Mouse (Mus musculus) bone marrow macrophage, adult 2 months (primary cell): Measurements from ENCODE around the gene Notch4. TPM values are rescaled to one million over a fixed set of nuclear protein-coding genes. Genes with fewer than 3 reads are reported as not detected.

Experiments used
- H3K27ac ChIP-seq: 2 replicates; pipeline ENCODE4 v1.5.1; 2012; ENCODE audit warnings: low read depth, low read length; ENCODE audit not compliant: insufficient read depth
- H3K4me1 ChIP-seq: 2 replicates; pipeline ENCODE4 v1.6.1; 2012; ENCODE audit warnings: low read length; ENCODE audit not compliant: control insufficient read depth, insufficient read depth
- H3K4me3 ChIP-seq: 2 replicates; pipeline ENCODE4 v1.5.1; 2012; ENCODE audit warnings: mild to moderate bottlenecking, low read length, moderate library complexity; ENCODE audit not compliant: insufficient read depth
- CTCF ChIP-seq: IDR thresholded peaks from 2 replicates; pipeline ENCODE4 v1.5.1; 2012; ENCODE audit warnings: low read depth, mild to moderate bottlenecking, low read length, moderate library complexity
- POLR2A ChIP-seq: IDR thresholded peaks from 2 replicates; pipeline ENCODE4 v1.6.1; 2012; ENCODE audit warnings: mild to moderate bottlenecking, low read depth, low read length, borderline replicate concordance
- polyA plus RNA-seq: library from polyadenylated mRNA; stranded (reverse); fragments of >200 nt; gene quantifications from 2 replicates; pipeline ENCODE4 v1.2.4, GENCODE M21; 2012; ENCODE audit not compliant: missing spikeins, insufficient read depth, insufficient read length

Notch4 gene
- polyA plus RNA-seq, 1 experiment: 0.78 TPM

DNA sequence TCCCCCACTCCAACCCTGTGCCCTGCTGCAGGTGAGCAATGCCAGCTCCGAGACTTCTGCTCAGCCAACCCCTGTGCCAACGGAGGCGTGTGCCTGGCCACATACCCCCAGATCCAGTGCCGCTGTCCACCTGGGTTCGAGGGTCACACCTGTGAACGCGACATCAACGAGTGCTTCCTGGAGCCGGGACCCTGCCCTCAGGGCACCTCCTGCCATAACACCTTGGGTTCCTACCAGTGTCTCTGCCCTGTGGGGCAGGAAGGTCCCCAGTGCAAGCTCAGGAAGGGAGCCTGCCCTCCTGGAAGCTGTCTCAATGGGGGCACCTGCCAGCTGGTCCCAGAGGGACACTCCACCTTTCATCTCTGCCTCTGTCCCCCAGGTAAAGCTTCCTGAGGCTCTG is 3.2 kb downstream of the Notch4 start:
- TF ChIP-seq POLR2A: no peak
- no peak overlapping the region for H3K4me3 ChIP-seq
- H3K27ac ChIP-seq: no peak overlapping the region
- H3K4me1 ChIP-seq: peaks cover 3% of the 10 kb centered on the region; the same call in 1 of the 2 replicates

DNA sequence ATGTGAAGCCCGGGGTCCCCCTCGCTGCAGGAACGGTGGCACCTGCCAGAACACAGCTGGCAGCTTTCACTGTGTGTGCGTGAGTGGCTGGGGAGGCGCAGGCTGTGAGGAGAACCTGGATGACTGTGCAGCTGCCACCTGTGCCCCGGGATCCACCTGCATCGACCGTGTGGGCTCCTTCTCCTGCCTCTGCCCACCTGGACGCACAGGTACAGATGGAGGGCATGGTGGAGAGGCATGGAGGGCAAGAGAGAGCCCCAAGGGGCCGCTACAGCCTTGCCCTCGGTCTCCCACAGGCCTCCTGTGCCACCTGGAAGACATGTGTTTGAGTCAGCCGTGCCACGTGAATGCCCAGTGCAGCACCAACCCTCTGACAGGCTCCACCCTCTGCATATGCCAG is 4.4 kb downstream of the Notch4 start:
- Histone ChIP-seq H3K27ac (no peak overlapping the region), H3K4me1 (peaks cover 3% of the 10 kb centered on the region; the same call in 1 of the 2 replicates), H3K4me3 (no peak overlapping the region)
- TF ChIP-seq POLR2A: no peak

DNA sequence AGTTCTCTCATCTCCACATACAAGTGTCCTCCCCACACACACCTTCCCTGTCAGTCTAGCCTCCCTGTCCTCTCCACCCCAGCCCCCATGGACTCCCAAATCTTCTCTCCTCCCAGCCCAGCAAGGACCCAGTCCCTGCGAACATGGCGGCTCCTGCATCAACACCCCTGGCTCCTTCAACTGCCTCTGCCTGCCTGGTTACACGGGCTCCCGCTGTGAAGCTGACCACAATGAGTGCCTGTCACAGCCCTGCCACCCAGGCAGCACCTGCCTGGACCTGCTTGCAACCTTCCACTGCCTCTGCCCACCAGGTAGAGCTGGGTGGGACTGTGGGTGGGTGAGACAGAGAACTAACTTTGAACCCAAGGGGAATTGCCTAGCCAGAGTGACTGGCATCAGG is 5.9 kb downstream of the Notch4 start:
- H3K4me1 ChIP-seq: no peaks in the 10 kb centered on the region
- no peak overlapping the region for H3K4me3 ChIP-seq
- no peak overlapping the region for H3K27ac ChIP-seq
- TF ChIP-seq CTCF (no peak), POLR2A (no peak)

GRCm38 (mm10) chr17:34571875-34572274 is 7.8 kb downstream of the Notch4 start:
- H3K4me3 ChIP-seq: no peak overlapping the region
- TF ChIP-seq POLR2A (no peak), CTCF (peak; percentile 51)
- H3K4me1 ChIP-seq: no peaks in the 10 kb centered on the region
- no peak overlapping the region for H3K27ac ChIP-seq

GRCm38 (mm10) chr17:34572361-34572760 is 8.3 kb downstream of the Notch4 start:
- Histone ChIP-seq H3K27ac (no peak overlapping the region), H3K4me1 (peaks cover under 1% of the 10 kb centered on the region), H3K4me3 (no peak overlapping the region)
- no peak for TF ChIP-seq POLR2A
- no peak for TF ChIP-seq CTCF

DNA sequence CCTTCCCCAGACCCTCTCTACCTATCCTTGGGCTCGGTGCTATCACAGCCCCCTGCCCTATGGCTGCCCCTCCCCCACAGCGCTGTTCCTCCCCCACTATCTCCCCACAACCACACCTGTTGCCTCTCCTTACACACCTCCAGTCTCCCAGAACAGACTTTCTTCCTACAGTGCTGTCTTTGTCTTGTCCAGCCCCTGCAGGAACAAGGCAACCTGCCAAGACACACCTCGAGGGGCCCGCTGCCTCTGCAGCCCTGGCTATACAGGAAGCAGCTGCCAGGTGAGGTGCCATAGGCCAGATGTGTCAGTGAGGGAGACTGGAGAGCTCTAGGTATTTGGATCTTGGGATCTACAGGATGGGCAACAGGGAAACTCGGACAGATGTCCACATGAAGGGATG is 12.5 kb downstream of the Notch4 start:
- H3K27ac ChIP-seq: no peak overlapping the region
- TF ChIP-seq CTCF (no peak), POLR2A (no peak)
- peaks cover 10% of the 10 kb centered on the region for H3K4me1 ChIP-seq
- no peak overlapping the region for H3K4me3 ChIP-seq

GRCm38 (mm10) chr17:34578070-34578469 is 14.0 kb downstream of the Notch4 start:
- no peak for TF ChIP-seq CTCF
- TF ChIP-seq POLR2A: no peak
- Histone ChIP-seq H3K27ac (no peak overlapping the region), H3K4me1 (peaks cover 10% of the 10 kb centered on the region), H3K4me3 (no peak overlapping the region)

GRCm38 (mm10) chr17:34582528-34582927 is 18.5 kb downstream of the Notch4 start:
- no peak overlapping the region for H3K27ac ChIP-seq
- peaks cover 12% of the 10 kb centered on the region for H3K4me1 ChIP-seq
- TF ChIP-seq CTCF: no peak
- no peak overlapping the region for H3K4me3 ChIP-seq

- Histone ChIP-seq H3K4me3 (no peak overlapping the region), H3K27ac (no peak overlapping the region), H3K4me1 (peaks cover 4% of the 10 kb centered on the region; the same call in 1 of the 2 replicates)
- no peak for TF ChIP-seq CTCF
- no peak for TF ChIP-seq POLR2A
These were observed 19.3 kb downstream of the Notch4 start for GRCm38 (mm10) chr17:34583397-34583796.

DNA sequence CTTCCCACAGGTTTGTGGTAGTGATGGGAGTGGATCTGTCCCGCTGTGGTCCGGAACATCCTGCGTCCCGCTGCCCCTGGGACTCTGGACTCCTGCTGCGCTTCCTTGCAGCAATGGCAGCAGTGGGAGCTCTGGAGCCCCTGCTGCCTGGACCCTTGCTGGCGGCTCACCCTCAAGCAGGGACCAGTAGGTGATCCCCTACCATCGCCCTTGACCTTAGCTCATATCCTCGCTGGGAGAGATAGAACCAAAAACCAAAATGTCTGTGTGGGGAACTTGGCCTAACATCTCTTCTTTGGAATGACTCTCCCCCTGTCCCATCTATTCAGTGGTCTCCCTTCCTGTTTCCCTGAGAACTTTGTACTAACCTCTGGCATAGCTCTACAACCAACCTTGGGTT is 19.8 kb downstream of the Notch4 start:
- Histone ChIP-seq H3K4me3 (no peak overlapping the region), H3K27ac (no peak overlapping the region), H3K4me1 (peaks cover 7% of the 10 kb centered on the region)
- TF ChIP-seq POLR2A: no peak
- TF ChIP-seq CTCF: no peak

DNA sequence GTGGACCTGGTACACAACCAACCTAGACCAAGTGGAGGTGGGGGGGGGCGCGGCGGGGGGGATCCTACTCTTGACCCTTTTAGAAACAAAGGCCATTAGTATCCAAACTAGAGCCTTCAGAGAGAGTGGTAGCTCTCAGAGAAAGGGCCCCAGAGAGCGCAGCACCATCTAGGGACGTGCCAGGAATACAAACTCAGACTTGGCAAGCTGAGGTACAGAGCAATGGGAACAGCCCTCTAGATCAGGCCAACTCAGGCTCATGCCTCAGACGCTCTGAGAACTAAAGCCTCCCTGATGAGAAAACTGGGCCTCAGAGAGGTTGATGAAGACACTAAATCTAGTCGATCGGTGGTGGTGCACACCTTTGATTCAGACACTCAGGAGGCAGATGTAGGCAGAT is 21.1 kb downstream of the Notch4 start:
- TF ChIP-seq CTCF (no peak), POLR2A (no peak)
- peaks cover 12% of the 10 kb centered on the region for H3K4me1 ChIP-seq
- H3K27ac ChIP-seq: no peak overlapping the region
- no peak overlapping the region for H3K4me3 ChIP-seq
